Mouse (Mus musculus) erythroblast, adult 5-6 weeks (primary cell): Measurements from ENCODE around the gene Cuedc2. TPM values are rescaled to one million over a fixed set of nuclear protein-coding genes. Genes with fewer than 3 reads are reported as not detected.

Experiments used
- ATAC-seq: replicated peaks from 2 replicates; pipeline ENCODE4 v1.8.0; 2016; ENCODE audit warnings: moderate number of reproducible peaks, mild to moderate bottlenecking, moderate TSS enrichment, inconsistent platforms; ENCODE audit not compliant: poor library complexity, low FRiP score, severe bottlenecking
- total RNA-seq, 2 experiments: library from RNA; stranded (forward) in 1 of 2; stranded (reverse) in 1 of 2; fragments of 150-400 nt in 1 of 2; fragments of 200-764, 138-1000 nt in 1 of 2; gene quantifications; 2 replicates each; pipeline versions ENCODE4 v1.2.3 to v1.2.4; 2015 to 2017; ENCODE audit warnings: low replicate concordance in 2 of 2

The Cuedc2 gene
- total RNA-seq, 2 experiments from 2014 or later, result 8.1 to 39.4 TPM

DNA sequence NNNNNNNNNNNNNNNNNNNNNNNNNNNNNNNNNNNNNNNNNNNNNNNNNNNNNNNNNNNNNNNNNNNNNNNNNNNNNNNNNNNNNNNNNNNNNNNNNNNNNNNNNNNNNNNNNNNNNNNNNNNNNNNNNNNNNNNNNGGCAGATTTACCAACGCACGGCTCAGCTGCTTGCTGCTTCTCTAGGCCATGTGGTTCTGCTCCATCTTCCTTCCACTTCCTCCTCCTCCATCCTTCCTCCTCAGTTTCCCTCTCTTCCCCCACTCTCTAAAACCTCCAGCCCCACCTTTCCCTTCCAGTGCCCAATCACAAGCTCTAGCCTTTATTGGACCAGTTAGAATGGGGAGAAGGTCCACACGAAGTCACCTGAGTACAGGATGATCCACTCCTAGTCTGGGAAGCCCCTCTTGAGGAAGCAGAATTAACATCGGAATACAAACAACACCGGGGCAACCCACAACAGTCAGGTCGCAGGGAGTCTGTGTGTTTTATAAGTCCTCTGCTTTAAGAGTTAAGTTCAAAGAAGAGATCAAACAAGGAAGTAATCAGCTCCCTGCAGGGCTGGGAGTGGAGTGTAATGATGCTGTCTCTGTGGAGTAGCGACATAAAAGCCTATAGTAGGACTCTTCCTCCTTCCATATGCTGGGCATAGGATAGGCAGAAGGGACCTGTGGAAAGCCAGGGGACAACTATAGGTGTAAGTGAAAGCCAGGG, 6.4 kb upstream of the Cuedc2 start:
- ATAC-seq, result no peak

DNA sequence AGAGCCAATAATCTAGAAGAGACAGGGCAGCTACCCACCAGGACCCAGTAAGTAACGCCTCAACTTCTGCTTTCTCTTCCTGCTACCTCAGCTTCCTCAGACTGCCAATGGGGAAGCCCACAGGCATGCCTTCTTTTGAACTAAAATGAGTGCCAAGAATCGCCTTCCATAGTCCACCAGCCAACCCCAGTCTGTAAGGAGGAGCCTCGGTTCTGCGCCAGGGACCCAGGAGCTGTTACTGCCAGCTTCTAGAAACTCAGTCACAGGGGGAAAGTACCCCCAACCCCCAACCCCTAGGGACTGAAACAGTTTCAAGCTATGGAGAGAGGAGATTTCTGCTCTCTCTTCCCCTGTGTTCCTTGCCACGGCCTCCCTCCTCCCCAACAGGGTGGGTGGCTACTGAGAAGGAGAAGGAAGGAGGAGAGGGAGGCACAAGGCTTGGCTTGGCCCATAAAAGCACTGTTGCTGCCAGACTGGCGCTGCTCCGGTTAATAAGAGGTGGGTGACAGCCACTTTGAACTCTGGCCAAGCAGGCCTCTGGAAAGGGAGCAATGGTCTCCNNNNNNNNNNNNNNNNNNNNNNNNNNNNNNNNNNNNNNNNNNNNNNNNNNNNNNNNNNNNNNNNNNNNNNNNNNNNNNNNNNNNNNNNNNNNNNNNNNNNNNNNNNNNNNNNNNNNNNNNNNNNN, 927 bp upstream of the Cuedc2 start:
- no peak for ATAC-seq

DNA sequence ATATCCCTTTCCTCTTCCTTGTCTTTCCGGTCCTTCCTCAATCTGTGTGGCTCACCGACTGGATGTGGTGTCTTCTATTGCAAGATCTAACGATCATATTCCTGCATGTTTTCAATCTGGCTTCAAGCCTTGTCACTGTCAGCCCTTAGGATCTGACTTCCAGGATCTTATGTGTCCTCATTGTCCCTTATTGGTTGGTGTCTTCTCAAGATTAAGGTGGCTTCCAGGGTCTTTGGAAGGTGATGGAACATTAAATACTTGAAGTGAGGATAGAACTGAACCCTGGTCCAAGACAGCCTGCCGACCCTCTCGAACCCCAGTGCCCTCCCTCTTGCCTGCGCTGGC, 412 bp upstream of the Cuedc2 start:
- peak; percentile 22 for ATAC-seq

DNA sequence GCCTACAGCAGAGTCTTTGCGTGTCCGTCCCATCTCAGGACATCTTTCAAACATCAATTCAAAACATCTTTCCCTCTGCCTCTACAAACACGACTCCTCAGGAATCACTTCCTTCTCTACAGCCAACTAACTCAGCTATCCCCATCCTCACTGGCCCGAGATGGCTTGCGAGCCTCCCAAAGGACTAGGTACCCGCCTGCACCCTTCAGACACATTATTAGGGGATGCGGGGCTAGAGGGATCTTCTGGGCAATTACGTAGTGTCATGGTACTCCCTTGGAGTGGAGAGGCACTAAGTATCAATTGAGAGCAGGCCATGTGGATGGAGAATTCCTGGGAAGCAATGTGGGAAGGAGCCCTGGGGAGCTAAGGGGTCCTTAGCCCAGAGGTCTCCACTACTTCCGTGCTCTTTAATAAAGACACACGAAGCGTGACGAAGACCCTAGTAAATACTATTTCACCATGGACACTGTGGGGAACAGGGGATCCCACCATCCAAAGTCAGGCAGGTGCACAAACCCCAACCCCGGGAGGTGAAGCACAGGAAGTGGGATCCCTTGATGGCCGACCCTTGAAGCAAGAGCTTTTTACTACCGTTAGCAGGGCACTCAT, 677 bp downstream of the Cuedc2 start:
- peak; percentile 12; the same call in 1 of the 2 replicates for ATAC-seq

DNA sequence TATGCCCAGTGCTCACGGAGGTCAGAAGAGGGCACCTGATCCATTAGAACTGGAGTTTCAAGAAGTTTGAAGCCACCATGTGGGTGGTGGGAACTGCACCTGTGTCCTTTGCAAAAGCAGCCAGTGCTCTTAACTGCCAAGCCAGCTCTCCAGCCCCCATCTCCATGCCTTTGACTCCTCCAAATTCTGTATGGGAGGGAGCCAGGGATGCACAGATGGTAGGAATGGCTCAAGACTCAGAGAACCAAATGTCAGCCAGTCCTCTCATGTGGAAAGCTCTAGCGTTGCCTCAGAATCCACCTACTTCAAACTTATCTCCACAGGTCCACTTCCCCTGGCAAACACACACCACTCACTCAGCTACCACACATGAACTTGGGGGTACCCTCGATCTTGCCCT, 4.6 kb downstream of the Cuedc2 start:
- ATAC-seq, result no peak

DNA sequence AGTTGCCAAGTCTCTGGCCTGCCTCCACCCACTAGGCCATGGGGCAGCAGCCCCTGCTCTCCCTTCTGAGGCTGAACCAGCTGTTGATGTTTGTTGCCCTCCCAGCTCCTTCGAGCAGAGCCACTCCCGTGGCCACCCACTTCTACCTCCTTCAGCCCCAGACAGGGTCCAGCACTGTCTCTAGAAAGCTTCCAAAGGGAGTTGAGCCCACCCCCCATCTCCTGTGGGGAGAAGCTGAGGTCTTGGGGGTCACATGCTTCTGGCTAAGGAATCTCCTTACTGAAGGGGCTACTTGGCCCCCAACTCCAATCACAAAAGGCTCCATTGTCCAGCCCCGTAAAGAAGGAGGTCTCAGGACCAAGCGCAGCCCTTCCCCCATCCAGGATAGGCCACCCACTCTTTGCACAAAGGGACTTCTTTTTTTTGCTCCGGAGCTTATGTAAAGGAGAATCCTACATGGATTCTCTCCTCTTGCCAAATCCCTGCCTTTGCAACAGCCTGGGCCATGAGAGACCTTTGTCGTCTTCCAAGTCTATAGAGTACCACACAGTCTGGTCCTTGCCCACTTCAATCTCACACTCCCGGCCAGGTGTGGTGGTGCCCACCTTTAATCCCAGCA, 5.7 kb downstream of the Cuedc2 start:
- no peak for ATAC-seq

DNA sequence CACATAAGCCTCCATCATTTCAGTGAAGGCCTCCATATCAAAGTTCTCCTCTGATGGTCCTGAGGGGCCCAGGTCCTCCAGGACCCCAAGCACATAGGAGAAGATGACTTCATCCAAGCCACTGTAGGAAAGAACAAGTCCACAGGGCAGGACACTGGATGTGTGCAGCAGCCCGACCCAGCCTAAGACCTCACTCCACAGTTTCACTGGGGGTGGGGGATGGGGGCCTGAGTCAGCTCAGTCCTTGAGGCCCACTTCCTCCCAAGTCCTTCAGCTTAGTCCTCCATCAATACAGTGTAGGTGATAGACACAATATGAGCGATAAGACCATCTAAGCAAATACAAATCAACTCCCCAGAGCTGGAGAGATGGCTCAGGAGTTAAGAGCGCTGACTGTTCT, 6.6 kb downstream of the Cuedc2 start:
- no peak for ATAC-seq

DNA sequence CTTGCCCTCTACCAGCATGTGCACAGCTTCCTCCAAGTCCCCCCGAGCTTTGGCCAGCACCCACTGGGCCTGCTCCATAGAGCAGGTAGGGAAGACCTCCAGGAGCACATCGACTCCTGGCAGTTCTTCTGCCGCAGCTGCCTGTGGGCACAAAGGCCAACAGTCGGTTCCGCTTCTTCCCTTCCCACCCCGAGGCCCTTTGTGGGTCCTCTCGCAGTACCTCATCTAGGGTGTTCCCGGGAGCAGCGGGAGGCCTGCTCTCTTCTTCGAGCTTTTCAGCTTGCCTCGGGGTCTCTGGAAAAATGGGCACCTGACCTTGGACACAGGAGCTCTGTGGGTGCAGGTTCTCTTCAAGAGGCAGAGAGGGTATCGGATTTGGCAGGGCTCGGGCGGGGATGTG, 7.2 kb downstream of the Cuedc2 start:
- no peak for ATAC-seq

DNA sequence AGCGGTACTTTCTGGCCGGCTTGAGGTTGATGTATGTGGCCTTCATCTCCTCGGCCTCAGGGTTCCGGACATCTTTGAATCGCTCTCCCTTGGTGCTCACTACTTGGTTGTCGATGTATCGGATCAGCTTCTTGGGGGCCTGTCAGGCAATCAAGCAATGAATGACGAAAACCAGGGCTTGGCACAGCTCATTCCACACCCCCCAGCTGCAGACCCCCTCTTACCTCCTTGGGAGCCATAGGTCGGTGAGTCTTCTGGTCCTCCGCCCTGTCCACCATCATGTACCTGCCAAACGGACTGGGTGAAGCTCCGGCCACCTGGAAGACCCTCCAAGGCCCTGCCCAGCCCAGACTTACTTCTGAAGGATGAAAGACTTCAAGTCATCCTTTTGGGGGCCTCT, 7.8 kb downstream of the Cuedc2 start:
- no peak for ATAC-seq

DNA sequence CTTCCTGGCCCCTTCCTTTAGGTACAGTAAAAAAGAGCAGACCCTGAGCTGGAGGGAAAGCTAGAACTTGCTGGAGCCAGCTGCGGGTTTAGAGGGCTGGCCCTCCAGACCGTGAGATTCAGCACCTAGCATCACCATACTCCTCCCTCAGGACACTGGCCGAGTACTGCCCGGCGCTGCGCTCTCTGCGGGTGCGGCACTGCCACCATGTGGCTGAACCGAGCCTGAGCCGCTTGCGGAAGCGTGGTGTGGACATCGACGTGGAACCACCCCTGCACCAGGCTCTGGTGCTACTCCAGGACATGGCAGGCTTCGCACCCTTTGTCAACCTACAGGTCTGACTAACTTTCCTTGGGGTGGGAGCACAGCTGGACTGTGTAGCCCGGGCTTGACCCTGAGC, 8.6 kb downstream of the Cuedc2 start:
- peak; percentile 78 for ATAC-seq

DNA sequence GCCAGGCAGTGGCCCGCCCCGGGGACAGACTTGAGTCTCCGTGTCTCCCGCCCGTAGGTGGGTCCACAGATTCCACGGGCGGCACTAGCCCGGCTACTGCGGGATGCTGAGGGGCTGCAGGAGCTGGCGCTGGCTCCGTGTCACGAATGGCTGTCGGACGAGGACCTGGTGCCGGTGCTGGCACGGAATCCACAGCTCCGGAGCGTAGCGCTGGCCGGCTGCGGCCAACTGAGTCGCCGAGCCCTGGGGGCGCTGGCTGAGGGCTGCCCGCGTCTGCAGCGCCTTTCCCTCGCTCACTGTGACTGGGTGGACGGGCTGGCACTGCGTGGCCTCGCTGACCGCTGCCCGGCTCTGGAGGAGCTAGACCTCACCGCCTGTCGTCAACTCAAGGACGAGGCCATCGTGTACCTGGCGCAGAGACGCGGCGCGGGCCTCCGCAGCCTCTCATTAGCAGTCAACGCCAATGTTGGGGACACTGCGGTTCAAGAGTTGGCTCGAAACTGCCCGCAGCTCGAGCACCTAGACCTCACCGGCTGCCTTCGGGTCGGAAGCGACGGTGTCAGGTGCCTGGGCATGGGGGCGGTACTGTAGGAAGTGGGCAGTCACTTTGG, 9.4 kb downstream of the Cuedc2 start:
- ATAC-seq, result no peak

DNA sequence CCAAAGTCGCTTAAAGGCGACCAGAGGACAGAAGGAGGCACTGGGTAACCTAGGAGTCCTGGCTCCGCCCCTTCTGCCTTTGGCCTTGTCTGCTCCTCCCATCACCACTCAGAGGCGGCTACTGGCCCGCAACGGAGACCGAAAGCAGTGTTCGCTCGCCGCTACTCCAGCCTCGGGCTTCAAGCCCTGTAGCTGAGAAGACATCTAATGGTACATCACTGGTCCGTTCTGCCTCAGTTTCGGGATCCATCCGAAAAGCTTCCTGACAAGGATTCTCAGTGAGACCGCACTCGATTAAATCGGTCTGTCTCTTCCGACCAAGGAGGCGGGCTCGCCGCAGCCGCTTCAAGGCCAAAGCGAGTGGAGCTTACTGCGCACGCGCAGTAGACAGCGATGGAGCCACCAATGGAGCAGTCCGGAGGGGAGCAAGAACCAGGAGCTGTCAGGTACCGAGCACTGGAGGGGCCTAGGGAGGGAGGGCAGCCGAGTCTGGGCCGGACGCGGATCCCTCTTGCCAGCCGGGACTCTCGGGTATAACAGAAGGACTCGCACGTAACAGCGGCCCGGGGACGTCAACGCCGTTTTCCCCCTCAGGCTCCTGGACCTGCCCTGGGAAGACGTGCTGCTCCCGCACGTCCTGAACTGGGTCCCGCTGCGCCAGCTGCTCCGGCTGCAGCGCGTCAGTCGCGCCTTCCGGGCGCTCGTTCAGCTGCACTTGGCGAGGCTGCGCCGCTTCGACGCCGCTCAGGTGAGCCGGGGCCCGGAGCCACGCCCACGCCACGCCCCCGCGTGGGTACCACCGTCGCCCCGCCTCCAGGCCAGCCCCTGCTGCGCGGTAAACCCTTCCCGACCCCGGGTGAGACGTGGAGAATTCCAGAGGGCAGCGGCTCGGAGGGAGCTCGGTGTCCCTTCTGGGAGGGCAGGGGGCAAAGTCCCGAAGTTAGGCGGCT, 10.1 kb downstream of the Cuedc2 start, which contains the start of gene Fbxl15:
TSS of gene Fbxl15 (plus strand) at position 104 of the 950 bp plus-strand sequence.
- ATAC-seq, result peak; percentile 86

DNA sequence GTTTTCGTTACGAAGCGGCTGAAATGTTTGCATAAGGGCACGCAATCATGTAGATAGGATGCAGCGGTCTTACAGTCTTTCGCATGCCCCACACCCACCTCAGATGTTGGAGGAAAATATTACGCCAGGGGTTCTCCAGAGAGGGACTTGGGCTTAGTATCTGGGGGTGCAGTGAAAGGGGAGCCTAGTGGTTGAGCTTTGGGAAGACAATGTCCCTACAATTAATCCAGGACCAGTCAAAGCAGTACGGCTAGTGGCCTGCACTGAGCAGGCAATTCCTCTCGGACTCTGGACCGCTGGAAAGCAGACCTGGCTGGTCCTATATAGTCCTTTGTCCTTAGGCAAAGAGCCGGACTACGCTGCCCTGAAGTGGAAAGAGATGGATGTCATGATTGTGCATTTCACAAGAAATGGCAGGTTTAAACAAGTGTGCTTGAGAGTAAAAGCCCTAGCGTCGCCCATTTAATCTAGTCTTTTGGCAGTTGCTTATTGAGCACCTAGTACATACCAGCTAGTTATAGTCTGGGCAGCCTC, 10.9 kb downstream of the Cuedc2 start:
- no peak for ATAC-seq

DNA sequence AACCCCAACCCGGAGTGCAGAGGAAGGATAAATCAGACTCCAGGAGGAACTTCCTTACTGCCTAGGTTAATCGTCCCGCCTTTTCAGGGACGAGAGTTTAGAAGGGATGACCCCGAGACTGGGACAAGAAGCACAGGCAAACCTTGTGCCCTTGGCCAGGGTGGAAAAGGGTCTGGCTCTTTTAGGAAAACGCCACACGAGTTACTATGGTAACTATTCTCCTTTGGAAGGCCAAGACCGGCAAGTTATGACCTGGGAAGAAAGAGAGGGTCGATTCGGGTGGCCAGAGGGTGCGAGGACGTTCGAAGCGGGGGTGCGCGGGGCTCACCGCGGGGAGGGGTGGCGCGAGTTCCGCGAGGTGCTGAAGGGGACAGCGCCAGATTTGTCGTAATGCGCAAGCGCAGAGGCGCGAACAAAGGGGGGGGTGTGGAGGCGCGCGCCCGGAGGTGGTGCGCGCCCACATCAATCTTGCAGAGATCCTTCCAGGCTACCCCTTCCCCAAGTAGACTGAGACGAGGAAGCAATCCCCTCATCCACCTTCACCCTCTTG, 11.7 kb downstream of the Cuedc2 start, which contains the start of gene Psd:
TSS of gene Psd (minus strand) at position 401 of the 550 bp plus-strand sequence.
- ATAC-seq, result no peak

DNA sequence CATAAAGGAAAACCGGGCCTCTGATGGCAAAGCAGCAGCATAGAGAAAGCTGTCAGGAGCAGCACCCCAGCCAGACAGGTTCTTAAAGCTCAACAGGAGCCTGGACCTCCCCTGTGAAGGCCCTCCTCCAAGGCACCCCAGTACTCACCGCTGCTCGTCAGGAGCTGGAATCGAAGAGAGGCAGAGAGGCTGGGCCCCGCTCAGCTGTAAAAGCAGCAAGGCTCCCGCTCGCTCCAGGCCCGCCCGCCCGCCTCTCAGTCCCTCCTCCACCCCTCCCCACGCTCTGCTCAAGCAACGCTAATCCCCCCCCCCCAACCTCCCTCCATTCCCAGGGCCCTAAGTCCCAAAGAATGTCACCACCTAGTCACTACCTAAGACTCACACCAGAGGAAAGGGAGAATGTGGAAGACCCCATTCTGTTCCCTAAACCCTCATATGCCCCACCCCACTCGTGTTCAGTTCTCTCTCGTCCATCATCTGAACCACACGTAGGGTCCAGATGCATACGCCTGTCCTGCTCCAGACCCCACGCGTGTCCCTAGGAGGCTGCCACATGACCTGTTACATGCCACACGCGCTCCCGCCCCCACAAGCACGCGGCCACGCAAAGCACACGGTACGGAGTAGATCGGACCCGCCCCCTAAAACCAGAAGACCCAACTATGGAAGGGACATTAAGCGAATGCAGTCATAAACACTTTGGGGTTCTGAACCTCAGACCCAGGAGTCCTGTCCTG, 12.3 kb downstream of the Cuedc2 start:
- ATAC-seq, result no peak

DNA sequence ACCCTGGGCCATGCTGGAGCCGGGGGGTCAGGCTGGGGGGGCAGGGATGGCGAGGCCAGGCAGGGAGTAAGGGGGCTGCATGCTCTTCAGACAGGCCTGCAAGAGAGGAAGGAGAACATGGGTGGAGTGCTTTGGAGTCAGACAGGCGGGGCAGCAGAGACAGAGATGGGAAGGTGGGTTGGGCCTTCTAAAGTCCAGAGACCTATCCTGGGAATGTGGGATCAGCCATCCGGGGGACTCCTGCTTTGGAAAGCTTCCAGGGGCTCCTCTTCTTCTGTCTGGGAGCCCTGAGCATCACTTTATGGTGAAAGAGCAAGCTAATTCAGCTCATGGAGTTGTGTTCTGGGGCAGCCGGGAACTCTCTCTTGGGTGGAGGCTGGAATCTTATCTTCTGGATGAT, 13.6 kb downstream of the Cuedc2 start:
- no peak for ATAC-seq

DNA sequence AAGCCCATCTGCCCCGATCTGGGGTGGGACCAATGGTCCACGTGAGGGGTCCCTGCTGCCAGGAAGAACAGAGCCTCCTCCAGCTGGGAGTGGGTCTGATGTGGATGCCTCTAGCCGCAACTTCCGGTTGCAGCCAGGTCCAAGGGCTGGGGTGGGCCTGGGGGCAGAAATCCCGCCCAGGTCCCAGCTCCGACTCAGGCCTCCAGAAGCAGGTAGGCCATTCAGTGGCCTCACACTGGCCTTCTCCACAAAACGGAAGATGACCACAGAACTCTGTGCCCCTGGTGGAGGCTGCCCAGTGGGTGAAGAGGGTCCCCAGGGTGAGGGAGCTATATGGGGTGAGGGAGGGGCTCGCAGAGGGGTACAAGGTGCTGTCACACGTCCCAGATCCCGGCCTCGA, 14.1 kb downstream of the Cuedc2 start:
- no peak for ATAC-seq

DNA sequence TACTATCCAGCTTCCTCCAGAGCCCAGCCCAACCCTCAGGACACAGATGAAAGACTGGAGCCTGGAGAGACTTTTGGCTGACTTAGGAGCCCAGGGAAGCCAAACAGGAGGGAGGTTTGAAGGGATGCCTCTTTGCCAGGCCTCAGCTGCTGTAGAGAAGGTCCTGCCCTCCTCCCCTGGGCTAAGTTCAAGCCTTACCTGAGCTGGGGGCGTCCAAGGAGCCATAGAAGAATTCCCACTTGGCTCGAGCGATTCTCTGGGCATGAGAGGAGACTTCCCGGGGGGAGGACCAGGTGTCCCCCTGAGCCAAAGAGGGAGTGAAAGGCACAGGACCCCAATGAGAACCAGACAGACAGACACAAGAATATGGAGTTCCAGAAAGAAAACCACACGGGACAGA, 14.8 kb downstream of the Cuedc2 start:
- ATAC-seq, result no peak
